Mouse (Mus musculus) CD4-positive naive resting alpha-beta T cell, adult 76 days (primary cell): Measurements from ENCODE around the gene Elmo1. TPM values are rescaled to one million over a fixed set of nuclear protein-coding genes. Genes with fewer than 3 reads are reported as not detected.

Source experiments
- total RNA-seq: library from RNA; stranded (reverse); gene quantifications from one replicate; pipeline ENCODE4 v1.2.4, GENCODE M21; 2023

The Elmo1 gene
- 197 TPM for total RNA-seq

GRCm38 (mm10) chr13:20090133-20090710 is at the start of gene Elmo1:
TSS of gene Elmo1 (plus strand) at chr13:20090596.

